Mouse (Mus musculus) retina, postnatal 1 day (tissue): ENCODE results near the gene Ggn.
A peak's percentile ranks its signal among the peaks of the same experiment; 100 is the strongest.
"Not testable (repeated sequence)": the region's sequence is repeated elsewhere in the genome, so short reads cannot be mapped to it uniquely, and the experiment has no call there.

Source experiments
- DNase-seq: peaks from one replicate; pipeline ENCODE4 v3.0.0-alpha.2; 2012

Gene Ggn

GRCm38 (mm10) chr7:29162294-29162693 lies 7.7 kb upstream of the Ggn start:
- no peak for DNase-seq

GRCm38 (mm10) chr7:29162750-29163525 lies 7.1 kb upstream of the Ggn start:
- peak; percentile 46 for DNase-seq

DNA sequence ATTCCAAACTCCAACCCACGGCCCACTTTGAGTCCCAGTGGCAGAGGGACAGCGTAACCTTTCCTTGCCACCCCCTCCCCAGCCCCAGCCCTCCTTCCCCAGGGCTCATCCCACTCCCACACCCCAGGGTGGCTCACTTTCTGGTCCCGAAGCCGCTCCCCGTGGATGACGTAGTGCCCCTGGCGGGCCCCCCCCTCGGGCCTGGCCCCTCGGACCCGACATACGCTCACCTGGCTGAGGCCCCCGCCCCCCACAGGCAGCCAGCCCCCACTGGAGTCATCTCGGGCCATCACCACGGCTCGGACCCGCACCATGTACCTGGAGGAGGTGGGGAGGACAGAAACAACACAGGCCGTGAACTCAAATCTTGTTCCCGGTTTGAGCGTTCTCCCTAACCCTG lies 2.4 kb upstream of the Ggn start:
- DNase-seq, result no peak

DNA sequence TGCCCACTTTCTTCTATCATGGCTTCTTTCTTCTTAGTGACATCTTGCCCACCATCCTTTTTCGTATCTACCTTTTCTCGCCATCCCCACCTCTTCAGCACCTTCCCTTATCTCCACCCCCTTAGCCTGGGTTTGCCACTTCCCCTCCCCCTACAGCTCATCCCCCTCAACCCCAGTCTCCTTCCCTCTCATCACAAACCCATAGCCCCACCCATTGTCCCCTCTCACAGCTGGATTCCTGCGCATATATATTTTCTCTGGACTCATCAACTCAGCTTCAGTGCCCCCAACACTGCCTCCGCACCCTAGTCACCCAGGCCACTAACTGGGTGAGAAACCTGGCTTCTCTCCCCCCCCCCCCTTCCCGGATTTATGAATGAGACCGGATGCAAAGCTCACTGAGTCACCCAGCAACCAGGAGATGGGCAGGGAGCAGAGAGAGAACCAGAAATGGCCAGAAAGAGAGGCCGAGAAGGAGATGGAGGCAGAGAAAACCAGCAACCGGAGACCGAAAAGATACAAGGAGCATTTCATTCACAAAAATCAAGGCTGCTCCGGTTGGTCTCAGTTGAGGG lies 1.8 kb upstream of the Ggn start:
- DNase-seq, result peak; percentile 45

DNA sequence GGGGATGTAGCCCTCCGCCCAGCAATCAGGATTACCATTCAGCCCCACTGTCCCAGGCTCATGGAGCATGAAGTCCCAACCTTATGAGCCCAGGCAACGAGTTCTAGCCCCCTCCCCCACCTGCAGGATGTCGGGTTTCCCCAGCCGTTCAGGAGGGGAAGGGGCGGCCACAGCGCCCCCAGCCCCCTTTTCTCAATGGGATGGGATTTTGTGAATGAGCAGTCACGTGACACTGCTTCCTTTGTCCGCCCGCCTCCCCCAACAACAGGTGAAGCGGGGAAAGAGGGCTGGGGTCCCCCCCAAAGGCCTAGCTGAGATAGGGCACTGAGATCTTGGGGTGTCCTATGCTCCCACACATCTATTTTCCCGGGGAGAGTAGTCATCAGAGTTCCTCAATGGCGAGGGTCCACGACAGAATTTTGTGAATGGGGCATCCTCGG lies 1.2 kb upstream of the Ggn start:
- peak; percentile 55 for DNase-seq

DNA sequence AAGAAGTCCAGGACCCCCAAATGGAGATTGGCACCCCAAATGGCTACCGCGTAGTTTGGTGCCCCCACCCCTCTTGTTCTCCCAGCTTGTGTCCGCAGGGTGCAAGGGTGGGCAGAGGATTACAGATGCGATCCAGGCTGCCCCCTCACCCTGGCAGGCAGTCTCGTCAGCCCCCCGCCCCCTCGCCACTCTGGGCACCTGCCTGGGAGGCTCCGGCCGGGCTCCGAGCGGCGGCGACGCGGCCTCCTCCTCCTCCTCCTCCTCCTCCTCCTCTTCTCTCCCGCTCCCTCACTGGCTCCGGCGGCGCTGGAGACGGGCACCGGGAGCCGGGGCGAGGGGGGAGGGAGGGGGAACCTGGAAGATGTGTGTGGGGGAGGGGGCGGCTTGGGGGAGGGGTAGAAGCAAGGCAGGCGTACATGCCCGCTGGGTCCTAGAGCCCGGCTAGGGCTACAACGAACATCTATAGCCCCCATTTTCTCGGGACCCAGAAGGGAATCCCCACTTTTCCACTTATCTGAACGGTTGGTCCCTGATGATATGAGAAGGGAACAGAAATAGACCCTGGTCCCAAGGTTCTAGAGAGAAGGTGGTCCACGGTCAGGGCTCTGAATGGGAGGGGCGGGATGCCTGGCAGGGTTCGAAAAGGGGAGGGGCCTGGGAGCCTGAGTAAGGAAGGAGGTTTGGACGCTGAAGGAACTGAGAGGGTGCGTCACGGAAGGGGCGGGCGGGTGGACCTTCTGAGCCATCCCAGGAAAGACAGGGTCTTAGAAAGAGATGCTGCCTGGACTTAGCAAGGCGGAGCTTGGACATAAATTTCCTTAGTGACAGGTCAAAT lies 562 bp upstream of the Ggn start:
- DNase-seq, result peak; percentile 87

DNA sequence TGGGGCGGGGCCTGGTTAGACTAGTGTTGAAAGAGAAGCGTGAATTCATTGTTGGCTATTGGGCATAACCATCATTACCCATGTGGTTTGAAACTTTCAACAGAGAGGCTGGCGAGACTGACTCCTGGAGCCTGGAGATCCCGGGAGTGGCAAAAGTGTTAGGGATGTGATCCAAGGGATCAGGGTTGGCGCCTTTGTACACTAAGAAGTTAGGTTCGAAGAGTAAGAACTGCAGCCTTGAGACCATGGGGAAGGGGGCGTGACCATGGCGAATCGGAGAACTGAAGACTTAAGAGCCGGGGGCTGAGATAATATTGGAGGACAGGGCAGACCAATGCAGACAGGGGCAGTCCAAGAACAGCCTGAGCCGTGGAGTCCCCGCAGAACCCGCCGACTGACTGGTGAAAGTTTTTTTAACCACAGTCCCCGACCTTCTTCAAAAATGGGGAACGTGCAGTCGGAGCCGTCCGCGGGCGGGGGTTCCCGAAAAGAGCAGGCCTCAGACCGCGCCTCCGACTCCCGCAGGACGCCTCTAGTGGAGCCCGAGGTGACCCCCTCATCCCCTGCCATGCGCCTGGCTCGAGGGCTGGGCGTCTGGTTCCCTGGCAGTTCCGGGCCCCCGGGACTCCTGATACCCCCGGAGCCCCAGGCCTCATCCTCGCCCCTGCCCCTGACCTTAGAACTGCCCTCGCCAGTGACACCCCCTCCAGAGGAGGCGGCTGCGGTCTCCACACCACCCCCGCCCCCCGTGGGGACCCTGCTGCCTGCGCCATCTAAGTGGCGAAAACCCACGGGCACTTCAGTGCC lies 948 bp downstream of the Ggn start:
- DNase-seq, result no peak

DNA sequence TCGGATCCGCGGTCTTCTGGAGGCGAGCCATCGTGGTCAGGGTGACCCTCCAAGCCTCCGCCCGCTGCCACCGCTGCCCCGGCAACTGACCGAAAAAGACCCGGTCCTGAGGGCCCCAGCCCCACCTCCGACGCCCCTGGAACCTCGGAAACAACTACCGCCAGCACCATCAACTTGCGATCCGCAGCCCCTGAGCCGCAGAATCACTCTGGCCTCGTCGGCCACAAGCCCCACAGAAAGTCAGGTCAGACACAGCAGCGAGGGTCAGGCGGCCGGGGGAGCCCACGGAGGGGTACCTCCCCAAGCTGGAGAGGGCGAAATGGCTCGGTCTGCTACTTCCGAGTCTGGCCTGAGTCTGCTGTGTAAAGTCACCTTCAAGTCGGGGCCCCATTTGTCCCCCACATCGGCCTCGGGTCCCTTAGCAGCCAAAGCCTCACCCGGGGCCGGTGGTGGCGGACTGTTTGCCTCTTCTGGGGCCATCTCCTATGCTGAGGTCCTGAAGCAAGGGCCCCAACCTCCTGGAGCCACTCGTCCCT lies 1.6 kb downstream of the Ggn start:
- DNase-seq, result no peak

GRCm38 (mm10) chr7:29172390-29173016 lies 2.5 kb downstream of the Ggn start:
- DNase-seq, result no peak

DNA sequence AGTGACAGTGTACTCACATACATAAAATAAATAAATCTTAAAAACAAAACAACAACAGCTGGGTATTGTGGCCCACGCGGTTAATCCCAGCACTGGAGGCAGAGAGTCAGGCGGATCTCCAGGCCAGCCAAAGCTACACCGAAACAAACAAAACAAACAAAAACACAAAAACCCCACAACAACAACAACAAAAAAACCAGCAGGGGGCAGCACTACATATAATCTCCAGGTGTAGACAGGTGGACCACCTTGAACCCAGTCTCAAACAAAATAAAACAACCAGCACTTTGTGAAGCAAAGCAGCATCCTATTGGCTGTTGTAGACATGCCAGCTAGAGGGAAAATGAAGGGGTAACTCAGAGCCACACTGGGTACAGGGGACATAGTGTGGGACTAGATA lies 8.1 kb downstream of the Ggn start:
- no peak for DNase-seq

- no peak for DNase-seq
These were observed 9.3 kb downstream of the Ggn start for GRCm38 (mm10) chr7:29179323-29179722.

GRCm38 (mm10) chr7:29180077-29180853 lies 10.3 kb downstream of the Ggn start, which contains the start of gene Psmd8:
Gene Psmd8 (minus strand): TSS chr7:29180701.
- peak; percentile 99 for DNase-seq

GRCm38 (mm10) chr7:29180854-29181236 lies 10.8 kb downstream of the Ggn start:
- DNase-seq, result no peak

DNA sequence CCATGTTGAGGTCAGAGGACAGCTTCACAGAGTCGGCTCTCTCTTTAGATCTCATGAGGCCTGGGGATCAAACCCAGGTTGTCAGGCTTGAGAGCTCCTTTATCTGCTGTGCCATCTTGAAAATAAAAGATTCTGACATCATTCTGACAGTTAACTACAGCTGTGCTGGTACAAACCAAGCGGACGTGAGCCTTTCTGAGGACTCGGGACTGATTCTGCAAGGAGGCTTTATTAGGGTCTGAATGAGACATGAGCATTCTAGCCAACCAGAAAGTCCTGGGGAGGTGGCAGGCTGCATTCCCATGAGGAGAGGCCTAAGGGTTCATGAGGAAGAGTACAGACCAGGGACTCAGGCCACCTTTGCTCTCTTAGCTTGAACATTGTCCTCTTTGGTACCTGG lies 11.3 kb downstream of the Ggn start:
- not testable (repeated sequence) for DNase-seq

- DNase-seq, result not testable (repeated sequence)
These were observed 24.2 kb downstream of the Ggn start for GRCm38 (mm10) chr7:29194230-29194629.

DNA sequence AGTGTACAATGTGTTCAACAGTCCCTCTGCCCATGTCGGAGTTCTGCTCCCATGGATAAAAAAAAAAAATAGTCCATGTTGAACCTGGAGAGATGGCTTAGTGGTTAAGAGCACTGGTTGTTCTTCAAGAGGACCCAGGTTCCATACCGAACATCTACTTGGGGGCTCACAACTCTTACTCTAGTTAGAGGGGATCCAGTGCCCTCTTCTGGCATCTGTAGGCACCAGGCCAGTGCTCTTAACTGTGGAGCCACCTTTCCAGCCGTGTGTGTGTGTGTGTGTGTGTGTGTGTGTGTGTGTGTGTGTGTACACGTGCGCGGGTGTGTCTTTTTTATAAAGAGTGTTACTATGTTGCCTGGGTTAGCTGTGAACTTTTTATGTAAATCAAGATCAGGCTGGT lies 32.6 kb downstream of the Ggn start:
- DNase-seq, result no peak

DNA sequence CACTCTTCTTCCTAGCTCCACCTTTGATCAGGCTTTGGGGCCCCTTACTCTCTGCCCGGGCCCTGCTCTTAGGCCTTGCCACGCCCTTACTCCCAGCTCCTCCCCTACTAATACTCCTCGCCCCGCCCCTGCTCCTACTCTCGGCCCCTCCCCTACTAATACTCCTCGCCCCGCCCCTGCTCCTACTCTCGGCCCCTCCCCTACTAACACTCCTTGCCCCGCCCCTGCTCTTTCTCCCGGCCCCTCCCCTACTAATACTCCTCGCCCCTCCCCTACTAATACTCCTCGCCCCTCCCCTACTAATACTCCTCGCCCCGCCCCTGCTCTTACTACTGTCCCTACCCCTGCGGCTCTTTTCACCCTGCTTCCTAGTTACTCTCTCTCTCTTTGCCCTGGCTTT lies 41.0 kb downstream of the Ggn start:
- DNase-seq, result not testable (repeated sequence)

DNA sequence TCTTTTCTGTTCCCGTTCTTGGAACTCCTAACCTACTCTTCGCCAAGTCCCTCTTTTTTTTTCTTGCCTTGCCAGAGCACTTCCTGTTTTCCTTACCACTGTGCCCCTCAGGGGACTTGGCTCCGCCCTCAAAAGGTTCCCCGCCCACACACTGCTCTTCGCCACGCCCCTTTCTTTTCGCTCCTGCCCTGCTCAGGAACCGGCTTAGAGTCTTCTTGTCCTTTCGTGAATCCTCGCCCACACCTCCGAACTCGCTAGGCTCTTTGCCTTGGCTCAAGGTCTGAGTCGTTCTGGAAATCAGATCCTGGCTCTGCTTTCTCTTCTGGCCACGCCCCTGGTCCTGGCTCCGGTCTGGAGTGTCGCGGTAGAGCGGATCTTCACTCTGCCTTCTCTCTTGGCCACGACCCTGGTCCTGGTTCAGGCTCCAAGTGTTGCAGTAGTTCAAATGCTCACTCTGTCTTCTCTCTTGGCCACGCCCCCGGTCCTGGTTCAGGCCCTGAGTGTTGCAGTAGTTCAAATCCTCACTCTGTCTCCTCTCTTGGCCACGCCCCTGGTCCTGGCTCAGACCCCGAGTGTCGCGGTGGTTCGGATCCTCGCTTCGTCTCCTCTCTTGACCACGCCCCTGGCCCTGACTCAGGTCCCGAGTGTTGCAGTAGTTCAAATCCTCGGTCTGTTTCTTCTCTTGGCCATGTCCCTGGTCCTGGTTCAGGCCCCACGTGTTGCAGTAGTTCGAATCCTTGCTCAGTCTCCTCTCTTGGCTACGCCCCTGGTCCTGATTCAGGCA lies 41.6 kb downstream of the Ggn start:
- DNase-seq, result peak; percentile 86

DNA sequence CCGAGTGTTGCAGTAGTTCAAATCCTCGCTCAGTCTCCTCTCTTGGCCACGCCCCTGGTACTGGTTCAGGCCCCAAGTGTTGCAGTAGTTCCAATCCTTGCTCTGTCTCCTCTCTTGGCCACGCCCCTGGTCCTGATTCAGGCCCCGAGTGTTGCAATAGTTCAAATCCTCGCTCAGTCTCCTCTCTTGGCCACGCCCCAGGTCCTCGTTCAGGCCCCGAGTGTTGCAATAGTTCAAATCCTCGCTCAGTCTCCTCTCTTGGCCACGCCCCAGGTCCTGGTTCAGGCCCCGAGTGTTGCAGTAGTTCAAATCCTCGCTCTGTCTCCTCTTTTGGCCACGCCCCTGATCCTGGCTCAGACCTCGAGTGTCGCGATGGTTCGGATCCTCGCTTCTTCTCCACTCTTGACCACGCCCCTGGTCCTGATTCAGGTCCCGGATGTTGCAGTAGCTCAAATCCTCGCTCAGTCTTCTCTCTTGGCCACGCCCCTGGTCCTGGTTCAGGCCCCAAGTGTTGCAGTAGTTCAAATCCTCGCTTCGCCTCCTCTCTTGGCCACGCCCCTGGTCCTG lies 42.3 kb downstream of the Ggn start:
- peak; percentile 27 for DNase-seq
